Mouse (Mus musculus) layer of hippocampus, postnatal 36 days (tissue): Measurements from ENCODE around the gene Mars2. TPM values are rescaled to one million over a fixed set of nuclear protein-coding genes. Genes with fewer than 3 reads are reported as not detected.

Source experiments
- DNase-seq, 2 experiments: peaks; one replicate each; pipeline ENCODE4 v3.0.0; 2022
- total RNA-seq, 2 experiments: library from RNA; stranded (reverse); gene quantifications; 2 replicates each; pipeline ENCODE4 v1.2.3; 2021

Gene Mars2
- 1 to 10 TPM; 9.6 to 10.0 TPM for total RNA-seq

DNA sequence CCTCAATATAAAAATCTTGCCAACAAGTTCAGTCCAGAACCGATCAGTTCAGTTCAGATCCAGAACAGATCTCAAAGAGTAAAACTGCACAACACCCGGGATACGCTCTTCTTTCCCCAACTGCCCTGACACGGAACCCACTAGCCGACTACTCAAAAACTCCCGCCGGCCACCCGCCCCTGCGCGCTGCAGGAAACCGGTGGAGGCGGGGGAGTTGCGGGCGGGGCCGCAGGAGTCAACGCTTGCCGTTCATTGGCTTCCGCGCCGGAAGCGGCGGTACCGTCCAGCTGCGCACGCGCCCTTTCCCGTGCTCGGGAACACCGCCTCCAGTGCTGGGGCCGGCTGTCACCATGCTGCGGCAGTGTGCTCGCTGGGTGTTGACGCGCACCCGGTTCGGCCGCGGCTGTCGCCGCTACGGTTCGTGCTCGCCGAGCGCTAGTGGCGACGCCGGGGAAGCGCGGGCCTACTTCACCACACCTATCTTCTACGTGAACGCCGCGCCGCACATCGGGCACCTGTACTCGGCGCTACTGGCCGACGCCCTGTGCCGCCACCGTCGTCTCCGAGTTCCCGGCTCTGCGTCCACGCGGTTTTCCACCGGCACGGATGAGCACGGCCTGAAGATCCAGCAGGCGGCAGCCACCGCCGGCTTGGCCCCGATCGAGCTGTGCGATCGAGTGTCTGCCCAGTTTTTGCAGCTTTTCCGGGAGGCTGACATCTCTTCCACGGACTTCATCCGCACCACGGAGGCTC, at the start of gene Mars2:
Mars2 (plus strand) TSS at position 288 of the 753 bp plus-strand sequence.
- peak; percentile 94 to 95 for DNase-seq

DNA sequence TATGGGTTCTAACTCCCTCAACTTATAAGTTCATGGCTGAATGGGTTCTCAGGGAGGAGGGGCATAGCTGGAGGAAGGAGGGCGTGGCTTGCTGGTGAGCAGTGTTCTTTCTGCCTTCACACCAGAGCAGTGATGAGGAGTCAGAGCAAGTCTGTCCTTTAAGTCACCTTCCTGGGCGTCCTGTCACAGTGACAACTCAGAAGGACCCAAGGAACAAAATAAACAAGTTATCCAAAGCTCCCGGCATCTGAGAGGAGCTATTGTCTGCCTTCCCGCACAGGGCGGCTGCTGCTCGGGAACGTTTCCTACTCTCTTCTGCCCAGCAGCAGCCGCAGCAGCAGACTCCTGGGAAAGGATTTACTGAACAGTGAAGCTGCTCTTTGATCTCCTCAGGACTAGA, 45.0 kb upstream of the Mars2 start:
- DNase-seq, result no peak

DNA sequence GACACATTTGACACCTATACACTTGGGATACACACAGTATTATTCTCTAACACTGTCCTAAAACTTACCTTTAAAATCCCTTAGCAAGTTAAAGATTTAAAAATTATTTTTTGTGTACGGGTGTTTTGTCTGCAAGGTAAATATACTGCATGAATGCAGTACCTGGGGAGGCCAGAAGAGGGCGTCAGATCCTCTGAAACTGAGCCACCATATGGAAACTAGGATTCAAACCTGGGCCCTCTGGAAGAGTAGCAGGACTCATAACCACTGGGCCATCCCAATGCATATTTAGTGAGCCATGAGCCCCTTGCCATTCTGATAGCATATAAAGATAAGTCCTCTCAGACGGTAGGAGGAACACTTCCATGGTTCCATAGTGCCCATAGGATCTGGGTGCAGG, 44.2 kb upstream of the Mars2 start:
- DNase-seq, result no peak

DNA sequence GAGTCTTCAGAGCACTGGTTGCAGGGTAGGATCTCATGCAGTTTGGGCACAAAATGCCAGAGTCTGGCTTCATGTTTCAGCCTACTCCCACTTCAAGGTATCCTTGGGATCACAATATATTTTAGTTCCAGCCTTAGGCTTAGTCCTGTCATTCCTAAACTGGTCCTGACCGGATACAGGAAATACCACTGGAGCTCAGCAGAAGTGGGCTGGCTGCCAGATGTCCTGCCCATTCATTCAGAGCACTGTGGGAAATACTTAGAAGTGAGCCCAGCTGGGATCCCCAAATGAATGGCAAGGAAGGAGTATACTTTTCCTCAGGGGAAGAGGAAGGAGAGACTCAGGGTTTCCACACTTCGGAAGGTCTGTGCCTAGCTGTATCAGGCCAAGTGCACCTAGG, 43.7 kb upstream of the Mars2 start:
- DNase-seq, result no peak

DNA sequence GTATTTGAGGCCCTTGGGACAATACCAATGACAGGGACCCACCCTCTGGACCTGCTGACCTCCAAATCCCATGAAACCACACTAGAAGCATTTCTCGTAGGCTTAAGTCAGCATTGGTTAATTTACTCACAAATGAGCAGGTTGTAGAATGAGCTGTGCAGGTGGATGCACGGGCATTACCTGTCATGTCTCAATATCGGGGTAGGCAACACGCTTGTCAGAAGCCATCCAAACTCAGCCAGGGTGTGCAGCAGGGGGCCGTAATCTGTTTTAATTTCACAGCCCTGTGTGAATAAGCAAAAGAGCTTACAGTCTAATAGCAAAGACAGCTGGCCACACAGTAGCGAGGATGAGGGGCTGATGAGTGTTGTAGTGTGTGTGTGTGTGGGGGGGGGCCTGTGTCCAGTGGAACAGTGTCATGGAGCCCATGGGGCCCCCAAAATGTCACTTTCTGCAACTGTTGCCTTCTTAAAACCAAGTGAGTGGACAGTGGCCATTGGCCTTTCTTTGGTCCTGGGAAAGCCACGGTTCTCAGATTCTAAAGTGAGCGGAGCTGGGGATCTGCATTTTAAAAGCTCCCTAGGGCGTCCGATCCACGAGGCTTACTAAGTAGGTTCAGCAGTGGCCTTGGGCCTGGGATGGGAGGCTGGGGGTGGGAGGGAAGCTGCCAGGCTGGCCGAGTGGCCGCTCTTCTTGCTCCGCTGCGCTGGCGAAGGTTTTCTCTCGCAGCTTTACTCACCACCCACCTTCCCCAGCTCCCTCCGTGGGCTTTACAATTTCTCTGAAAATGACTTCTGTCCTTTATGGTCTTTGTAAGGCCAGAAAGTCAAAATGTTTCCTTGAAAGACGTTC, 42.7 kb upstream of the Mars2 start:
- DNase-seq, result no peak

DNA sequence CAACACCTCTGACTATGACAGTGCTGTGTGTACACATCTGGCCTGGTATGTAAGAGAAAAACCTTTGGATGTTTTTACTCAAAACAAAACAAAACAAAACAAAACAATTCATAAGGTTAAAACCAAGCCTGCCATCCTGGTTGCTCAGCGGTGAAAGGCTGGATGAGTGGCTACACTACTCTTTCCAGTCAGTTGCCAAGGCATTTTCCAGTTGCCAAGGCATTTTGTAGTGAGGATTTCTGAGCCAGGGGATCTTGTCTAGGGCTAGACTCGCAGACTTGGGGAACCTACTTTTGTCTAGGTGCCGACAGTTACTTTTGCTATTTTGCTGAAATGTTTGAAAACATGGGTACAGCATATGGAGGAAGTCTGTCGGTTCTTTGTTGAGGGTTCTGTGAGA, 42.0 kb upstream of the Mars2 start:
- DNase-seq, result no peak

DNA sequence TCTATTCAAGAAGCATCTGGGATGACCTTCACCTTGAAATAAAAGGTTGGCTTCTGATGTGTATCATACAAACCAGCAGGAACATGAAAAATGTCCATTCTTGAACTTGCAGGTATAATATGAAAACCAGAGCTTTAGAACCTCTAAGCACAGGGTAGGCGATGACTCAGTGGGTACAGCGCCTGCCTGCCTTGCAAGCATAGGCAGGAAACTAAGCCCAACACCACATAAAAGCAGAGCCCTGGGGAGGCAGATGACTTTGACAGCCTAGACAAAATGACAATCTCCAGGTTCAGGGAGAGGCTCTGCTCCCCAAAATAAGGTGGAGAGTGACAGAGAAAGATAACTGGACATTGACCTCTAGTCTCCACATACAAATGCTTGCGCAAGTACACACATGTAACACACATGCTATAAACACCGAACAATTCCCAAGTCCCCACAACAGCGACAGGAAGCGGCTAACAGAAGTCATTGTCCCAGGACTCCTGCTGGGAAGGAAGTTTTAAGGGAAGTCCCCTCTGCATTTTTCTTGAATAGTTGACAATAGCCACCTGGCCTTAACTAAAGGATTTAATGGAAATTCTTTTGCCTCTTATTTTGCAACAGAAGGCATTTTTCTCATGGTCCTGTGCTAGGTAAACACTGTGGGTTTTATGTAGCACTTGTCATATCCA, 40.5 kb upstream of the Mars2 start:
- DNase-seq, result no peak

DNA sequence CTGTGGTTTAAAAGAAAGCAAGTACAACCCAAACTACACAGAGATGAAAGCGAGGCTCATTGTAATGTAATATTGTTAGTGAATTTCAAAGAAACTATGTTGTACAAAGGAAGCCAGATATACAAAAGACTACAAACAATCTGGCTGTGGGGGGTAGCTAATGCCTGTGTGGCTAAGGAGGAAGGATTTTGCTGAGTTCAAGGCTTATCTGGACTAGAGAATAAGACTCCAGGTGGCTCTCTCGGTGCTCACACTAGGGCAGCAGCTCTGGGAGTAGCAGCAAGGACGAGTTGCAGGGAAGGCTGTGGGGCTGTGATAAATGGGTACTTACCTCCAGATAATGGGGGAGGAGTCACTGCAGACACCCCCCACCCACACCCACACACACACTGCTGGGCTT, 38.3 kb upstream of the Mars2 start:
- DNase-seq, result no peak

DNA sequence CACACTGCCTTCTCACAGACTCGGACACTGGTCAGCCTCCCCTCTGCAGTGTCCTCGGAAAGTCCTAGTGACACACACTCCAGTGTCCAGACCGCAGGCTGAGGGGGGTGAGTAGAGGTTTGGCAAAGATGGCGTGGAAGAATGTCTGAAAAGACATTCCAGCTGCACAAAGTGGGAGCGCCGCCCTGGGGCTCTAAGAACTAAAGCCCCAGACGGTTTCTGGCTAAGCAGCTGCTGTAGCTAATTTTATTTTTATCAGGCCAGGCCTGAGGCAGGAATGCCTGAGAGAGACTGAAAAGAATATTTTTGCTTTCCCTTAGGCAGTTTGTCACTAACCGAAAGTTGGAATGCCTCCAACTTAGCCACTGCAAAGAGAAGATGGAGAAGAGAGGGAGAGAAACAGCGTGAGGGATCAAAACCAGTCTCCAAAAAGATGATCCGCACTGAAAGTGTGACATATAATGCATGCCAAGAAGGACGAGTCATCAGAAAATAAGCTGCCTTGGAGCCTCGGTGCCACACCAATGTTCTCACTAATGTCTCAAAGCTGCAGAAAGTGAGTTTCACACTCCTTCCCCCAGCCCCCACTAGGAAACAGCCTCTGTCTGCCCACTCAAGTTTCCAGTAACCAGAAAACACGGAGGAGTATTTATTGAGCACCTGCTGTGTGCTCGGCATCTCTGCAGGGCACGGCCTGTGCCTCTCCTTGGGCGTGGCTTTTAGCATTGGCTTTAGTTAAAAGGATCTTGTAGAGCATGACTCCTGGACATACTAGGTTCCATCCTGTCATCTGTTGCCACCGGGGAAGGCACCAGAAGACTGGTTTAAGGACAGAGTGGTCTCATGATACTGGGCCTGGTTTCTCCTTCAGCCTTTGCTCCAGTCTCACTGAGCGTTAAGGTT, 34.9 kb upstream of the Mars2 start:
- no peak for DNase-seq

DNA sequence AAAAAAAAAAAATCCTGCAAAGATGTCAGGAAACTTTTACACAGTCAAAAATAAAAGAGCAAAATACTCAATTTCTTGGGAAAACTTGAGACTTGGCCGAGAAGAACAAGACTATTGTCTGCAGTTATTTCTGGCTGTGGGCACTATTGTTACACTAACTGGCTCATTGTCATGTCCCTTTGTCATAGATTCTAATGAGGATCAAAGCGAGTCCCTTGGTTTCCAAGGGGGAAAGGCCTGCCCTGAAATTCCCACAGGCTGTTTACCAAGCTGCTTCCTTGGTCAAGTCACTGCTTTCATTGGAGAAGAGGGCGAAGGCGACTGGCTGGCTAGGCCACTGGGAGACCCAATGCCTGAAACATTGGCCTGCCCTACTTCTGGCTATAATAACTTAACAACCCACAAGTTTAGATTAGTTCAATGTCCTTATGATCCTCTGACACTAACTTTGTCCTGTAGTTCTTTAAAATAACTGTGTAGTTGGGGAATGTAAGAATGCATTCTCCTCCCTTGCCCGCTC, 31.1 kb upstream of the Mars2 start:
- no peak for DNase-seq

DNA sequence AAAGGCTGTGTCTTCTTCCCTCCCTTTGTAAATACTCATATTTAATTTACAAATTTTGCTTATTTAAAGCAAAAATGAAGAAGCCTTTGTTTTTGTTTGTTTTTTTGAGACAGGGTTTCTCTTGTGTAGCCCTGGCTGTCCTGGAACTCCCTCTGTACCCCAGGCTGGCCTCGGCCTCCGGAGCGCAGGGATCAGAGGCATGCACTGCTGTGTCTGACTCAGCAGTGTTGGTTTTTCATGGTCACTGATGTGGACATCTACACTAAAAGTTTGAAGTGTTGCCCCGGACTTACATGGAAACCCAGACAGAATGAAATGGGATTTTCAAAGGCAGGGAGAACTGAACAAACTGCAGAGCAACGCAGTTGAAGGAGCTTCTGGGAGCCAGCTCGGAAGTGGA, 29.4 kb upstream of the Mars2 start:
- no peak for DNase-seq

DNA sequence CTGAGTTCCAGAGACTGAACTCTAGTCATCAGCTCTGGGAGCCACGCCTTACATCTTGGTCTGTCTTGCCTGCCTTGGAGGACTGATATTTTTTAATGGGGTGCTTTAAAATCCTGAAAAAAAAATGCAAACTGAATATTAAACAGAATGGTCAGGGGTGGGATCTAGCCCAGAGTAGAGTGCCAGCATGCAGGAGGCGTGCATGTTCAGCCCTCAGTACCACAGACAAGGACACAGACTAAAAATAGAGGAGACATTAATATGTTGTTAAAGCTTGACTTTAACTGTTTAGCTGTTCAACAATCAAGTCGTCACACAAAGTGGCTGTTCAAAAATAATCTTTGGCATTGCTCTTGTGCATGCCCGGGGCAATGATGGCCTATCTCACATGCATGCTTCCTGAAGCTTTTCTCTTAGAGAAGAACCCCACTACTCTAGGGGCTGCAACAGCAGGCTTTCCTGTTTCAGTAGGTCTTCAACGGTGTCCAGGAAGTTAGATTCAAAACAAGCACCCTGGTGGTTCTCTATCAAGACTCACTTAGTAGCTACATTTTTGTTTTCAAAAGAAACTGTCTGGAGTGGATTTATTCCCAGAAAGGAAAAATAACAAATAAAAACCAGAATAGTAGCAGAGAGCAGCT, 28.4 kb upstream of the Mars2 start:
- DNase-seq, result no peak

DNA sequence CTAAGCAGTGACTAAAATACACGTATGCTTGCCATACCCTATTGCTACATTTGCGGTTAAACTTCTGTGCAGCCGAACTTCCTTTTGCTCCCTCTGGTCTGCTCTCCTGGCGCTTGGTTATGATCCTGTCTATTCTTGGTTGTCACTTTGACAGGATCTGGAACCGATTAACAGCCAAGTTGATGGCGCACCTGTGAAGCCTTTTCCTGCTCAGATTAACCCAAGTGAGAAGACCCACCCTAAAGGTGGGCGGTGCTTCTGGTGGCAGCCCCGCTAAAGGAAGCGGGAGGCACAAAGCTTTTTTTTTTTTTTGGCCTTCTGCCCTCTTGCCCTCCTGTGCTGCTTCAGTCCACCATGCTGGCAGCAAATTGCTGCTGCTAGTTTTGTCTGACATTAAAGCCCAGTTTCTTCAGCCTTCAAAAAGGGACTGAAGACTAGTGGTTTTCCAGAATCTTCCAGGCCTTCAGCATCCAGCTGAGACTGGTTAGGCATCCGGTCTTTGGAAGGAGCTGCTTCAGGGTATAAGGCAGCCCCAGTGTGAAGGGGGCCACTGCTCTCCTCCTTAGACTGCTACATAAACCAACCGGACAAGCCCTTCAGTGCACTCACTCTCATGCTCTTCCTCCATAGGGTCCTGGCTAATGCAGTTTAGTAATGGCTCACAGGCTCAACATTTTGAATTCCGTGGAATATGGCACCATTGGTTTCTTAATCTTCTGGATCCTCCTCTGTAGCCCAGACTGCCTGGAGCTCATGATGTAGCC, 26.6 kb upstream of the Mars2 start:
- DNase-seq, result no peak

DNA sequence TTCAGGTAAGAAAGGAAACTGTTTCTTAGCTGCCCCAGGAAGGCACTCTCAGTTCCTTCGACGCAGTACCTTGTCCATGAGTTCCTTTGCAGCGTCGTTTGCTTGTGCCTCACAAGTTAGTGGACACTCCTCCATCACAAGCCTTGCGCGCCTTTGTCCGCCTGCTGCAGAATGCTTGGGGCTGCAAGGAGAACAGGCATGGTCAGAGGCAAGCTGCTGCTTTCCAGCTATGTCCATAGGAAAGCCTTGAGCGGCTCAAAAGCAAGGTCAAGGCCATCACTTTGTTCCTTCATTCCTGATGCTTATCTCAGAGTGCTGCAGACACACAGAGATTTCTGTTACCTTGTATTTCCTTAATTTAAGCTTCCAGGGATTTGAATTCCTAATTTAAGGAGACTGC, 25.9 kb upstream of the Mars2 start:
- DNase-seq, result no peak

DNA sequence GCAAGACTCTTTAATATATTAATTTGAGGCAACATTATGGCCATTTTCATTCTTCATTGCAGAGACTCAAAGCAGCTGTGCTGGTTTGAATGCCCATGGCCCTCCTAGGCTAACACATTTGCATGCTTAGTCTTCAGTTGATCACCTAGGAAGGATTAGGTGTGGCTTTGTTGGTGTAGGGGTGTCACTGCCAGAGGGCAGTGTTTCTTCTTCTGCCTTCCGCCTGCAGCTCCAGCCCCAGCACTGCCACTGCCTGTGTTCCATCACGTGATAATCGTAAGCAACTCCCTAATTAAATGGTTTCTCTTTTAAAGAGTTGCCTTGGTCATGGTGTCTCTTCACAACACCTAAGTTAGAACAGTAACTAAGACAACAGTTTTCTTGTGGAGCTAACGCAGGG, 24.2 kb upstream of the Mars2 start:
- DNase-seq, result no peak

DNA sequence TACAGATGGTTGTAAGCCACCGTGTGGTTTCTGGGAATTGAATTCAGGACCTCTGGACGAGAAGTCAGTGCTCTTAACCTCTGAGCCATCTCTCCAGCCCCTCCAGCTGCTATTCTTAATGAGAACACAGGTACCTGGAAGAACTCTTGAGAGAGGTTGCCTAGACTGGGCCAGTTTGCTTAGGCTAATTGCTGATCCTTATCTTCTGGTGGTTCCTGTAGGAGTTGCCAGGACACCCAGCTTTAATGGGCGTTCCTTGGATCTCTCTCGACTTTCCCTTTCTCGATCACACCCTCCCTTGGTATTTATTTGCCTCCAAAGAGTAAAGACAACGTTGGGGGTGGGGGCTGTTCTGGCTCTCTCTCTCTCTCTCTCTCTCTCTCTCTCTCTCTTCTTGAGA, 23.5 kb upstream of the Mars2 start:
- DNase-seq, result no peak

DNA sequence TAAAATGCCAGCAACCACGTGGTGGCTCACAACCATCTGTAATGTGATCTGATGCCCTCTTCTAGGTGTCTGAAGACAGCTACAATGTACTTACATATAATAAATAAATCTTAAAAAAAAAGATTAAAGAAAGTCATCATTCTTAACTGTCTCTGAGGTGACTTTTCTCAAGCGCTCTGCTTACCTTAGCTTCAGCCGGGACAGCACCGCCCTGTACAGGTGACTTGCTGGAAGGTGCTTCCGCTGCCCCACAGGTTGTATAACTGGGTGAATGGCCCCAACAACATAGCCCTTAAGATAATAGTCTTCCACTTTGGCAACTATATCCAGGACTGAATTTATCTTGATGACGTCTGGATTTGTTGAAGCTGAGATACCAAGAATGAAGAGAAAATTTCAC, 23.0 kb upstream of the Mars2 start:
- no peak for DNase-seq

DNA sequence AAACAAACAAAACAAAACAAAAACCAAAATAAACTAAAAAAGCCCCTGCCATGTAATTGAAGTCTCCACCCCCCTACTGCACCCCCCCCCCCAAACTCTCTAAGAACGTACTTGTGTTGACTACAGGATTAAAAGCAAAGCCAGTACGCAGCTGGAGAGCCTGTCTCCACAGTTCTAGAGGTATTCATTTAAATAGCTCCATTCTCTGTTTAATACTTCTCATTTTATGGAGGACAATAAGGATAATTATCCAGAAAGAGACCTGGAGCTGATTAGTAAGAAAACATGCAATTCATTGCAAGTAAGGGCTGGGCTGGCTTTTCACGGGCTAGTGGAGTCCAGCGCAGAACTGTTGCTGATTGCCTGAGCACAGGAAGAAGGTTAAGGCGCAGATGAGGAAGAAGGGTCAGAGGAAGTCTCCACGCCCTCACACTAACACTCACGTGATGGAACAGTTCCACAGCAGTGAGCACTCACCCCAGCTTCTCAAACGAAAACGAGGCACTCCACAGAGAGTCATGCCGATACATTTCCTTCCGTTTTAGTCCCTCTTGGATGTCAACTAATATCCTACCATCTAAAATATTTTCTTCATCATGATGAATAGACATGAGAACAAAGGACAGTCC, 21.7 kb upstream of the Mars2 start:
- DNase-seq, result no peak

DNA sequence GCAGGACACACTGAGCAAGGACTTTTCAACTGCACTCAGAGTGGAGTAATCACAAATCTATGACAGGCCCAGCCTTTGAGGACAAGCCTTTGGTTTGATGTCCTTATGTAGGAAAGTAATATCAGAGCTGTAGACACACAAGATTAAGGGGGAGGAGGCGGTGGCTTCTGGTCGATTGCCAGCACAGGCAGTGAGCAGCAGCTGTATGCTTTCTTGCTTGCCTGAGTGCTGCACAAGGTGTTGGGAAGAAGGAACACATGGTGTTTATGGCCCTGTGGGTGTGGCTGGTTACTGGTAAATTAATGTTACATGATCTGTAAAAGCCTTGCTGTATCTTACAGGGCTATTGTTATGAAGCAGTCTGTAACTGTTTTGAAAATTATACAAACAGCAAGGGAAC, 19.8 kb upstream of the Mars2 start:
- no peak for DNase-seq

DNA sequence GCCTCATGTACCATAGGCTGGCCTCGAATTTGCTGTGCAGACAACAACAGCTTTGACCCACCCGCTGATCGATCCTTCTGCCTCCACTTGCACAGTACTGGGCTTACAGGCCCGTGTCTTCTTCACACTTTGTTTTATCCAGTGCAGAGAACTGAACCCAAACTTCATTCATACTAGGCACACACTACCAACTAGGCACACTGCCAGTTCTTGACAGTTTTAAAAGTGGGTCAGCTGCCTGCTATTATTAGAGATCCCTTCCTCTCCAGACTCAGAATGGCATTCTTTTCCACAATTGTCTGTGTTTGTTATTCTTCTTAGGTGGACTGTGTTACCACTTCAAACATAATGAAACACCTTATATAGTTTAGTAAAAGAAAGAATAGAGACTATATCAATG, 15.6 kb upstream of the Mars2 start:
- no peak for DNase-seq
